ENCODE assay signal across 8 mouse cellular contexts in the genomic region with DNA sequence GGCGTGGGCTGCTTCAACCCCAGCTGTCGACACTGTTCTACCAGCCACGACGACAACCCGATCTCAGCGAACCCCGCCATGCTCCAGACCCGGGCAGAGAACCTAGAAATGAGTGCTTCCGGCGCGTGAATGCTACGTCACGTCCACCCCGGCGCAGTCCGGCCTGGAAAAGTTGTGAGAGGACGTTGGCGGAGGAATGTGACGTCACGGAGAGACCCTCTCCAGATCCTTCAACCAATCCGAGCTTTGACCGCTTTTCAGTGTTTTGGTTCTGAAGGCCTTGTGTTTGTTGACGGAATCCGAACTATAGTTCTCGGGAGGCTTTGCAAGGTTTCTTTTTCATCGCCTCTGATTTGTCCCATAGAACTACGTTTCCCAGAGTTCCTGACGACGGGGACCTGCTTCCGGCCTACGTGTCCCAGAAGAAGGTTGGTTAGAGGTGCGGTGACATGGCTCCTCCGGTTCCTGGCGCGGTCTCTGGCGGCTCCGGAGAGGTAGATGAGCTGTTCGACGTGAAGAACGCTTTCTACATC. TPM values are rescaled to one million over a fixed set of nuclear protein-coding genes. Genes with fewer than 3 reads are reported as not detected.
A peak's percentile ranks its signal among the peaks of the same experiment; 100 is the strongest.
DNase-seq lines count a peak whose midpoint lies in the region; ATAC-seq and TF ChIP-seq lines count a peak whose summit lies in the region.

Gene Ddx49 (minus strand): TSS at position 132 of the 533 bp plus-strand sequence.
Gene Cope (plus strand): TSS at position 161 of the 533 bp plus-strand sequence.

- under 1% methylated on average over 40 of the region's 40 CpGs for WGBS in forebrain, embryonic 10.5 days
- WGBS in heart, embryonic 15.5 days = under 1% methylated on average over 40 of the region's 40 CpGs
- WGBS in liver, embryonic 14.5 days (ENCODE audit: insufficient replicate concordance) = 0% methylated on average over 40 of the region's 40 CpGs
- WGBS in neural tube, embryonic 11.5 days = 0% methylated on average over 40 of the region's 40 CpGs
- WGBS in stomach, postnatal 0 days = under 1% methylated on average over 40 of the region's 40 CpGs

- peak within 1 kb of the TSS; percentile 75 for H3K9ac ChIP-seq in heart, embryonic 15.5 days
- peak within 1 kb of the TSS; percentile 79 for H3K9ac ChIP-seq in liver, embryonic 14.5 days (replicated peaks)
- H3K9ac ChIP-seq in neural tube, embryonic 11.5 days (ENCODE audit: low read length) = peak within 1 kb of the TSS; percentile 71
- H3K9ac ChIP-seq in stomach, postnatal 0 days (ENCODE audit: low read length) = peak within 1 kb of the TSS; percentile 70

- no peaks in the 10 kb centered on the region for H3K27me3 ChIP-seq in forebrain, embryonic 10.5 days (ENCODE audit: poor library complexity, severe bottlenecking)
- H3K27me3 ChIP-seq in heart, embryonic 15.5 days = no peaks in the 10 kb centered on the region
- H3K27me3 ChIP-seq in liver, embryonic 14.5 days (ENCODE audit: control insufficient read depth, insufficient read depth, low read length) = no peaks in the 10 kb centered on the region
- H3K27me3 ChIP-seq in neural tube, embryonic 11.5 days (ENCODE audit: control insufficient read depth, insufficient read depth, low read length) = no peaks in the 10 kb centered on the region
- no peaks in the 10 kb centered on the region for H3K27me3 ChIP-seq in stomach, postnatal 0 days (ENCODE audit: control insufficient read depth, insufficient read depth, low read length)

- ATAC-seq in heart, embryonic 15.5 days (replicated peaks; ENCODE audit: insufficient number of reproducible peaks, insufficient read depth, low FRiP score, low read depth) = peak; percentile 86
- ATAC-seq in liver, embryonic 14.5 days (ENCODE audit: insufficient read depth) = peak; percentile 91
- ATAC-seq in neural tube, embryonic 11.5 days (ENCODE audit: insufficient read depth, low FRiP score, low TSS enrichment) = peak; percentile 94
- ATAC-seq in stomach, postnatal 0 days (ENCODE audit: low FRiP score, low TSS enrichment) = peak; percentile 92

- TF ChIP-seq EP300 in liver, embryonic 14.5 days (IDR thresholded peaks at IDR 0.05; ENCODE audit: low read depth) = no peak
- no peak for TF ChIP-seq EP300 in stomach, postnatal 0 days (optimal IDR thresholded peaks at IDR 0.05)

- TF ChIP-seq CTCF in liver, embryonic 14.5 days (IDR thresholded peaks at IDR 0.05; ENCODE audit: low read depth) = no peak
- TF ChIP-seq CTCF in stomach, postnatal 0 days (IDR thresholded peaks at IDR 0.05; ENCODE audit: low read depth) = no peak

- no peaks in the 10 kb centered on the region for H3K9me3 ChIP-seq in forebrain, embryonic 10.5 days
- no peaks in the 10 kb centered on the region for H3K9me3 ChIP-seq in heart, embryonic 15.5 days (replicated peaks)
- H3K9me3 ChIP-seq in liver, embryonic 14.5 days (ENCODE audit: control insufficient read depth, low read length) = no peaks in the 10 kb centered on the region
- no peaks in the 10 kb centered on the region for H3K9me3 ChIP-seq in neural tube, embryonic 11.5 days (ENCODE audit: control insufficient read depth, low read length)
- H3K9me3 ChIP-seq in stomach, postnatal 0 days (ENCODE audit: control insufficient read depth, low read length) = no peaks in the 10 kb centered on the region

- H3K4me3 ChIP-seq in forebrain, embryonic 10.5 days = peak within 1 kb of the TSS; percentile 92
- peak within 1 kb of the TSS; percentile 64 for H3K4me3 ChIP-seq in heart, embryonic 15.5 days
- peak within 1 kb of the TSS; percentile 73 to 87 for H3K4me3 ChIP-seq in liver, embryonic 14.5 days (ENCODE audit: insufficient read depth in 1 of 2, low read depth in 2 of 2, low read length in 2 of 2)
- peak within 1 kb of the TSS; percentile 93 for H3K4me3 ChIP-seq in neural tube, embryonic 11.5 days (ENCODE audit: low read depth, low read length)
- peak within 1 kb of the TSS; percentile 52 for H3K4me3 ChIP-seq in stomach, postnatal 0 days (ENCODE audit: low read depth, low read length)

- peaks cover 67% of the 10 kb centered on the region for H3K36me3 ChIP-seq in forebrain, embryonic 10.5 days (replicated peaks)
- H3K36me3 ChIP-seq in heart, embryonic 15.5 days = peaks cover 48% of the 10 kb centered on the region
- peaks cover 24% of the 10 kb centered on the region for H3K36me3 ChIP-seq in liver, embryonic 14.5 days (replicated peaks; ENCODE audit: control insufficient read depth, insufficient read depth, low read depth)
- peaks cover 10% of the 10 kb centered on the region for H3K36me3 ChIP-seq in neural tube, embryonic 11.5 days (ENCODE audit: control insufficient read depth, insufficient read depth, low read length)
- peaks cover 7% of the 10 kb centered on the region for H3K36me3 ChIP-seq in stomach, postnatal 0 days (ENCODE audit: control insufficient read depth, insufficient read depth, low read length)

- peaks cover 24% of the 10 kb centered on the region for H3K4me1 ChIP-seq in forebrain, embryonic 10.5 days
- peaks cover 26% of the 10 kb centered on the region for H3K4me1 ChIP-seq in heart, embryonic 15.5 days (replicated peaks)
- peaks cover 10 to 13% of the 10 kb centered on the region in 2 experiments for H3K4me1 ChIP-seq in liver, embryonic 14.5 days (replicated peaks; ENCODE audit: control insufficient read depth in 2 of 2, insufficient read depth in 2 of 2, low read length in 1 of 2)
- H3K4me1 ChIP-seq in neural tube, embryonic 11.5 days (ENCODE audit: control insufficient read depth, insufficient read depth, low read length) = peaks cover 13% of the 10 kb centered on the region
- H3K4me1 ChIP-seq in stomach, postnatal 0 days (replicated peaks; ENCODE audit: control insufficient read depth, insufficient read depth) = peaks cover 6% of the 10 kb centered on the region; the same call in 1 of the 2 replicates

- peak; percentile 84 to 90 for DNase-seq in CD8-positive naive resting alpha-beta T cell, adult 2 months (ENCODE audit: low read depth in 2 of 2, low spot score in 2 of 2)
- DNase-seq in c-Kit-positive CD71-negative TER-119-negative erythroid progenitor cells, embryonic 14.5 days (ENCODE audit: low read depth) = peak; percentile 89
- peak; percentile 96 for DNase-seq in forebrain, embryonic 10.5 days (ENCODE audit: extremely low spot score, low spot score)
- DNase-seq in kidney, postnatal 25 days = peak; percentile 96
- peak; percentile 79 to 87 (median 82) for DNase-seq in liver, embryonic 14.5 days (ENCODE audit: low read depth in 3 of 3, low spot score in 3 of 3)
- peak; percentile 96 for DNase-seq in neural tube, embryonic 11.5 days (ENCODE audit: low spot score)
- DNase-seq in stomach, postnatal 0 days (ENCODE audit: low spot score) = peak; percentile 94

- H3K27ac ChIP-seq in forebrain, embryonic 10.5 days = peak within 1 kb of the TSS; percentile 88
- H3K27ac ChIP-seq in heart, embryonic 15.5 days = peak within 1 kb of the TSS; percentile 63
- H3K27ac ChIP-seq in liver, embryonic 14.5 days = peak within 1 kb of the TSS; percentile 41
- no peak within 1 kb of the TSS for H3K27ac ChIP-seq in neural tube, embryonic 11.5 days (ENCODE audit: low read depth, low read length)
- peak within 1 kb of the TSS; percentile 8 for H3K27ac ChIP-seq in stomach, postnatal 0 days (replicated peaks)

- peak within 1 kb of the TSS; percentile 85 for H3K4me2 ChIP-seq in heart, embryonic 15.5 days
- peak within 1 kb of the TSS; percentile 86 for H3K4me2 ChIP-seq in liver, embryonic 14.5 days (ENCODE audit: low read depth)
- H3K4me2 ChIP-seq in neural tube, embryonic 11.5 days (ENCODE audit: low read depth) = peak within 1 kb of the TSS; percentile 91
- H3K4me2 ChIP-seq in stomach, postnatal 0 days (replicated peaks; ENCODE audit: low read depth) = peak within 1 kb of the TSS; percentile 80

RNA-seq across cellular contexts. Expression of gene Ddx49, which starts in this region (rescaled TPM):
- polyA plus RNA-seq in forebrain, embryonic 10.5 days (2016; fragmentation: Nextera tagmentation; extraction: Ambion mirVana) = 54.9 and 57.2 TPM in 2 replicates
- polyA plus RNA-seq in heart, embryonic 15.5 days (2015; fragmentation: Nextera tagmentation; extraction: Ambion mirVana) = 25.2 and 33.6 TPM in 2 replicates
- polyA plus RNA-seq in liver, embryonic 14.5 days (2012; rRNA removed) = 17.9 and 20.3 TPM in 2 replicates
- 20.8 and 22.3 TPM in 2 replicates for polyA plus RNA-seq in liver, embryonic 14.5 days (2014; fragmentation: Nextera tagmentation; extraction: Ambion mirVana)
- polyA plus RNA-seq in neural tube, embryonic 11.5 days (2014; fragmentation: Nextera tagmentation; extraction: Ambion mirVana) = 51.4 and 55.2 TPM in 2 replicates
- 35.0 and 36.0 TPM in 2 replicates for polyA plus RNA-seq in stomach, postnatal 0 days (2015; fragmentation: Nextera tagmentation; extraction: Ambion mirVana)

RNA-seq across cellular contexts. Expression of gene Cope, which starts in this region (rescaled TPM):
- polyA plus RNA-seq in forebrain, embryonic 10.5 days (2016; fragmentation: Nextera tagmentation; extraction: Ambion mirVana) = 286 and 300 TPM in 2 replicates
- 241 and 335 TPM in 2 replicates for polyA plus RNA-seq in heart, embryonic 15.5 days (2015; fragmentation: Nextera tagmentation; extraction: Ambion mirVana)
- polyA plus RNA-seq in liver, embryonic 14.5 days (2012; rRNA removed) = 138 and 180 TPM in 2 replicates
- polyA plus RNA-seq in liver, embryonic 14.5 days (2014; fragmentation: Nextera tagmentation; extraction: Ambion mirVana) = 164 and 171 TPM in 2 replicates
- 272 and 283 TPM in 2 replicates for polyA plus RNA-seq in neural tube, embryonic 11.5 days (2014; fragmentation: Nextera tagmentation; extraction: Ambion mirVana)
- 347 and 366 TPM in 2 replicates for polyA plus RNA-seq in stomach, postnatal 0 days (2015; fragmentation: Nextera tagmentation; extraction: Ambion mirVana)
